Mouse (Mus musculus) stomach, postnatal 0 days (tissue): ENCODE measurements at regions not wholly inside any gene's neighbourhood (a gene's known extent, or its start where the extent isn't known, plus 50 kb on each side); places are given as distances from the start of the nearest gene placed in this dataset.
A peak's percentile ranks its signal among the peaks of the same experiment; 100 is the strongest.

Experiments used
- ATAC-seq: fragments of 200-750 bp; cut with Nextera tagmentation; 2 replicates; pipeline ENCODE4 v1.8.0; 2017; ENCODE audit not compliant: low FRiP score, low TSS enrichment
- DNase-seq: peaks from one replicate; pipeline ENCODE4 v3.0.0-alpha.2; 2016; ENCODE audit warnings: low spot score
- H3K27ac ChIP-seq: fragments of 300-500 bp; sonication (generic); replicated peaks from 2 replicates; pipeline ENCODE4 v1.5.1; 2014; ENCODE audit warnings: mild to moderate bottlenecking, control low read depth
- H3K27me3 ChIP-seq: fragments of 300-500 bp; sonication (generic); 2 replicates; pipeline ENCODE4 v1.6.1; 2014; ENCODE audit warnings: low read length; ENCODE audit not compliant: control insufficient read depth, insufficient read depth
- H3K36me3 ChIP-seq: fragments of 300-500 bp; sonication (generic); 2 replicates; pipeline ENCODE4 v1.6.1; 2014; ENCODE audit warnings: low read length, mixed read lengths; ENCODE audit not compliant: control insufficient read depth, insufficient read depth
- H3K4me1 ChIP-seq: fragments of 300-500 bp; sonication (generic); replicated peaks from 2 replicates; pipeline ENCODE4 v1.6.1; 2014; ENCODE audit warnings: antibody characterized with exemption; ENCODE audit not compliant: control insufficient read depth, insufficient read depth
- H3K4me2 ChIP-seq: fragments of 300-500 bp; sonication (generic); replicated peaks from 2 replicates; pipeline ENCODE4 v1.6.1; 2014; ENCODE audit warnings: low read depth, mild to moderate bottlenecking, control low read depth, moderate library complexity
- H3K4me3 ChIP-seq: fragments of 300-500 bp; sonication (generic); 2 replicates; pipeline ENCODE4 v1.5.1; 2014; ENCODE audit warnings: low read depth, low read length, control low read depth
- H3K9ac ChIP-seq: fragments of 300-500 bp; sonication (generic); 2 replicates; pipeline ENCODE4 v1.6.1; 2014; ENCODE audit warnings: mild to moderate bottlenecking, low read length, control low read depth, mixed read lengths
- H3K9me3 ChIP-seq: fragments of 300-500 bp; sonication (generic); 2 replicates; pipeline ENCODE4 v1.6.1; 2016; ENCODE audit warnings: low read length; ENCODE audit not compliant: control insufficient read depth
- CTCF ChIP-seq: IDR thresholded peaks from 2 replicates; pipeline ENCODE4 v1.5.1; 2016; ENCODE audit warnings: antibody characterized with exemption, low read depth, mild to moderate bottlenecking, moderate library complexity
- EP300 ChIP-seq: optimal IDR thresholded peaks from 2 replicates; pipeline ENCODE3; 2016; ENCODE audit warnings: antibody characterized with exemption
- WGBS: fragments of 180-500 bp; shearing (Covaris S2); extraction: QIAGEN DNeasy Blood & Tissue Kit; methylation state at CpG from one replicate; pipeline ENCODE4 v1.1.7; 2014; 5-methylcytosine and 5-hydroxymethylcytosine counted together

DNA sequence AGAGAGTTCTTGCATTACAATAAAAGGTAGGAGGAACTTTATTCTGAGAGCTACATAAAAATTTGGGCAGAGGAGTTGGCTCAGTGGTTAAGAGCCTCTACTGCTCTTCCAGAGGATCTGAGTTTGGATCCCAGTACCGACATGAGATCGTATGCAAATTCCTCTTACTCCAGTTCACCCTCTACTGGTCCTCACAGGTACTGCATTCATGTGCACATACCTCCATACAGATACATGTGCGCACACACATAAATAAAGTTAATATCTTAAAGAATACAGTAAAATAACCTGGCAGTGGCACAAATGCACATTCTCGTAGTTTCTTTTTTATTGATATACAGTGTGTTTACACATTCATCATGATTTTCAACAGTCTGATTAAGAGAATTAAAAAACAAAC lies 232.4 kb downstream of the Vps13c start:
- DNase-seq, result no peak
- TF ChIP-seq CTCF (peak; percentile 36), EP300 (no peak)
- Histone ChIP-seq H3K36me3 (no peaks in the 10 kb centered on the region), H3K4me2 (no peak overlapping the region), H3K9me3 (no peaks in the 10 kb centered on the region), H3K4me1 (no peaks in the 10 kb centered on the region), H3K27ac (no peak overlapping the region), H3K9ac (no peak overlapping the region), H3K27me3 (no peaks in the 10 kb centered on the region), H3K4me3 (no peak overlapping the region)
- WGBS, result 90% methylated on average over 4 of the region's 4 CpGs
- ATAC-seq, result no peak

DNA sequence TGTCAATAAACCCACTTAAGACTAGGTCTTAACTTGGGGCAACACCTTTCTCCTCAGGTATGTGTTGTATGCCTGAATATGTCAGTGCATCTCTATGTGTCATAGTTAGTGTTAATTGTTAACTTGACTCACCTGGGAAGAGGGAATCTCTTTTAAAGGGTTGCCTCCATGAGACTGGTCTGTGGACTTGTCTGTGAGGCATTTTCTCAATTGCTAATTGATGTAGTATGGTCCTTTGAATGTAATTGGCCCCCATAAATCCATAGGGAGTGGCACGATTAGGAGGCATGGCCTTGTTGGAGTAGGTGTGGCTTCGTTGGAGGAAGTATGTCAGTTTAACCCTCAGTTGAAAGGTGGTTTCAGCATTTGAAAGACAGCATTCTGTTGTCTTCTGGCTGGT lies 237.1 kb downstream of the Vps13c start:
- DNase-seq, result no peak
- no peaks in the 10 kb centered on the region for H3K4me1 ChIP-seq
- no peak for TF ChIP-seq CTCF
- TF ChIP-seq EP300, result no peak
- ATAC-seq, result no peak
- no peak overlapping the region for H3K9ac ChIP-seq
- H3K4me2 ChIP-seq, result no peak overlapping the region
- WGBS, result 78% methylated on average over 2 of the region's 2 CpGs
- H3K27ac ChIP-seq, result no peak overlapping the region
- H3K4me3 ChIP-seq, result no peak overlapping the region
- H3K36me3 ChIP-seq, result no peaks in the 10 kb centered on the region
- H3K9me3 ChIP-seq, result no peaks in the 10 kb centered on the region
- no peaks in the 10 kb centered on the region for H3K27me3 ChIP-seq

DNA sequence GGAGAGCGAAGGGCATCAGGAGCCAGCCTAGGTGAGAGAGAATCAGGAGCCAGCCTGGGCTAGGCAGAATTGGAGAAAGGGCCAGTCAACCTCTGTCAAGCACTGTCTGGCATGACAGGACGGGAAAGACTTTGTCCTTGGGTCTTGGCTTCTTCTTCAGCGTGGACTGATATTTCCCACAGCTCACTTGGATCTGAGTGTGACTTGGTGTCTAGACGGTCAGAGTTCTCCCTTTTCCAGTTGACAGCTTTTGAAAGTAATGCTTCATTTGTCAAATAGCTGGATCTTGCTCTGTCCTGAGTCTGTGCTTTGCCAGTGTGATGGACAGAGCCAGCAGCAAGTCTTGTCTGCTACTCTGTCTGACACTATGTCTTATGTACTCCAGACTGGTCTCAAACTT lies 243.1 kb downstream of the Vps13c start:
- H3K4me1 ChIP-seq, result no peaks in the 10 kb centered on the region
- DNase-seq (no peak), ATAC-seq (no peak)
- H3K9me3 ChIP-seq, result no peaks in the 10 kb centered on the region
- H3K9ac ChIP-seq, result no peak overlapping the region
- no peak overlapping the region for H3K4me2 ChIP-seq
- 90% methylated on average over 4 of the region's 4 CpGs for WGBS
- no peak overlapping the region for H3K4me3 ChIP-seq
- no peak overlapping the region for H3K27ac ChIP-seq
- no peak for TF ChIP-seq EP300
- TF ChIP-seq CTCF, result no peak
- H3K27me3 ChIP-seq, result no peaks in the 10 kb centered on the region
- H3K36me3 ChIP-seq, result no peaks in the 10 kb centered on the region

DNA sequence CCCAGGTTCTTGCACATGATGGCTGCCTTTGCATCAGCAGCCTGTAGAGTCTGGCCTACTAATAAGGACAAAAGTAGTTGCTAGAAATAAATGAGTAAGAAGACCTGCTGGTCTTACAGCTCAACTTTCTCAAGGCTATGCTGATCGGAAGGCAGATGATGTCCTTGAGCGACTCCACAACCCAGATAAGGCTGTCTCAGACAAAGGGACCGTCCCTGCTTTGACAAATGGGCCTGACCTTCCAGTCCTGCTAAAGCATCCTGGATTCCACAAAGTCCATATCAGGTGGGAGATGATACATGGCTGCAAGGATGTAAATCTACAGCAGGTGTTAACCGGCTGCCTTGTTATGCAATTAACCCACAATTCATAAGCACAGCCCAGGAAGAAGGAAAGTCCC lies 244.8 kb downstream of the Vps13c start:
- H3K4me2 ChIP-seq, result no peak overlapping the region
- H3K36me3 ChIP-seq, result no peaks in the 10 kb centered on the region
- DNase-seq, result no peak
- H3K27me3 ChIP-seq, result no peaks in the 10 kb centered on the region
- no peak for ATAC-seq
- no peak overlapping the region for H3K27ac ChIP-seq
- no peaks in the 10 kb centered on the region for H3K9me3 ChIP-seq
- WGBS, result 61% methylated on average over 4 of the region's 4 CpGs
- H3K9ac ChIP-seq, result no peak overlapping the region
- TF ChIP-seq CTCF (no peak), EP300 (no peak)
- H3K4me3 ChIP-seq, result no peak overlapping the region
- no peaks in the 10 kb centered on the region for H3K4me1 ChIP-seq

DNA sequence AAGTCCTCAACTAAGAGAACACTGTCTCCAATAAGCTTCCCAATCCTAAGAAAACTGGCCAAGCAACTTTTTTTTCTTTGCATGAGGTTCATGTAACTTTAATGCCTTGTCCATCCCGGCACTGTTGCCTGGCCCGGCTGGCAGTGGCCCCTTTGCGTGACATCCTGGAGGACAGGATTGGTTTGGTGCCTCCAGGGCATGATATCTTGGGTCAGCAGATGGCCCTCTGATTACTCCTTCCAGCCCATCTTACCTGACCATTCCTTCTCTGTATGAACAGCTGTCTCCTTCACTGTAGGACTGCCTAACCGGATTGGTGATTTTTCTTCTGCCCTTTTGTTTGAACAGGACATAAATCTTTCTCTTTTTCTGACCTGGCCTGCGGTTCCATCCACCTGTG lies 254.4 kb downstream of the Vps13c start:
- Histone ChIP-seq H3K36me3 (no peaks in the 10 kb centered on the region), H3K27ac (no peak overlapping the region), H3K27me3 (no peaks in the 10 kb centered on the region), H3K4me2 (no peak overlapping the region), H3K9ac (no peak overlapping the region), H3K4me3 (no peak overlapping the region), H3K9me3 (no peaks in the 10 kb centered on the region), H3K4me1 (no peaks in the 10 kb centered on the region)
- ATAC-seq (no peak), DNase-seq (no peak)
- WGBS, result 64% methylated on average over 5 of the region's 5 CpGs
- TF ChIP-seq CTCF (no peak), EP300 (no peak)

DNA sequence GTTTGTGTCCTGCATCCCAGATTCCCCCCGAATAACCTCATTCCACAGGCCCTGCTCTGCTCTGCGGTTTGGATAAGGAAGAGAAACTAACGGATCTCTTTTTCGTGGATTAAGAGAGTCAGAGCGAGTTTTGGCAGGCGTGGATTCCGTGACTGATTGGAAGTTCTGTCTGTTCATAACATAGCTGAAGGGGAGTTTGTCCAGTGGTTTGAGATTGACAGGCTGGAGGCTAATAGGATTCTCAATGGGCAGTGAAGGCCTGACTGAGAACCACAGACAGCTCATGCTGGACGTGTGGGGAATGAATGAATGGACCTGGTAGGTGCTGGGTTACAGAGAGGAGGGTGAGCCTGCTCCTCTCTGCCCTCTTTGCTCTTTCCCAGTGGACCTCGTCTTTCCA lies 269.6 kb downstream of the Vps13c start:
- H3K9ac ChIP-seq, result no peak overlapping the region
- no peaks in the 10 kb centered on the region for H3K4me1 ChIP-seq
- H3K36me3 ChIP-seq, result no peaks in the 10 kb centered on the region
- no peak for DNase-seq
- no peak overlapping the region for H3K4me3 ChIP-seq
- TF ChIP-seq CTCF (no peak), EP300 (no peak)
- 79% methylated on average over 9 of the region's 9 CpGs for WGBS
- H3K27me3 ChIP-seq, result no peaks in the 10 kb centered on the region
- H3K4me2 ChIP-seq, result no peak overlapping the region
- H3K27ac ChIP-seq, result no peak overlapping the region
- ATAC-seq, result no peak
- no peaks in the 10 kb centered on the region for H3K9me3 ChIP-seq
